Mouse (Mus musculus): Measurements from ENCODE around the gene Olfr1124. TPM values are rescaled to one million over a fixed set of nuclear protein-coding genes. Genes with fewer than 3 reads are reported as not detected.
"Not testable (repeated sequence)": the region's sequence is repeated elsewhere in the genome, so short reads cannot be mapped to it uniquely, and the experiment has no call there.

Olfr1124 gene
- not detected in 2 replicates for polyA plus RNA-seq (2014; fragmentation: Nextera tagmentation; extraction: Ambion mirVana)

DNA sequence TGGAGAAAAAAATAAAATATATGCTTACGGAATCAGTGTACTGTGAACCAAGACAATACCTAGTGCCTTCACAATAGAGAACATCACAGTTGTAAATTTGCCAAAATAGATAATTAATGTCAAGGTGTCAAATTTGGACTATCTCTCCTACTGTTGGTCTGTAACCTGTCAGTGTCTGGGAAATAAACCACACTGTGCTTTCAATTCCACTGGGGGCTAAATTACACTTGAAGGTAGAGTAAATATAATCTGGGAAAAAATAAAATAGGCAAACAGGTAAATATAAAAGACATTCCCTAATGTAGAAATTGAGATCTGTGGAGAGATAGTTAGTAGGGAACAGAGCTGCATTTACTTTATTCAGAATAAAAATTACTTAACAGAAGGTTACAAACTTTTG is at the start of gene Olfr1124:
Olfr1124 (plus strand) TSS at position 301 of the 400 bp plus-strand sequence.
- H3K4me3 ChIP-seq (ENCODE audit: low read depth, low read length) = no peak within 1 kb of the TSS
- ATAC-seq (ENCODE audit: low FRiP score) (no peak), DNase-seq (ENCODE audit: low spot score, missing footprints) (no peak)
- H3K9me3 ChIP-seq (ENCODE audit: control insufficient read depth, low read length) = no peaks in the 10 kb centered on the region
- H3K4me2 ChIP-seq = no peak within 1 kb of the TSS
- H3K36me3 ChIP-seq (ENCODE audit: control insufficient read depth, insufficient read depth, low read length) = no peaks in the 10 kb centered on the region
- no peak within 1 kb of the TSS for H3K27ac ChIP-seq (ENCODE audit: low read depth, low read length)
- no peaks in the 10 kb centered on the region for H3K4me1 ChIP-seq (ENCODE audit: control insufficient read depth, insufficient read depth, low read length)
- H3K27me3 ChIP-seq (ENCODE audit: control insufficient read depth, insufficient read depth, low read length) = no peaks in the 10 kb centered on the region
- H3K9ac ChIP-seq (ENCODE audit: low read length) = no peak within 1 kb of the TSS
- 87% methylated on average over 1 of the region's 1 CpGs for WGBS

GRCm38 (mm10) chr2:87383935-87384334 is 46.1 kb upstream of the Olfr1124 start:
- Histone ChIP-seq H3K36me3 (ENCODE audit: control insufficient read depth, insufficient read depth, low read length) (no peaks in the 10 kb centered on the region), H3K4me3 (ENCODE audit: low read depth, low read length) (no peak overlapping the region), H3K27me3 (ENCODE audit: control insufficient read depth, insufficient read depth, low read length) (no peaks in the 10 kb centered on the region), H3K9ac (ENCODE audit: low read length) (no peak overlapping the region), H3K4me1 (ENCODE audit: control insufficient read depth, insufficient read depth, low read length) (no peaks in the 10 kb centered on the region), H3K9me3 (ENCODE audit: control insufficient read depth, low read length) (no peaks in the 10 kb centered on the region), H3K27ac (ENCODE audit: low read depth, low read length) (no peak overlapping the region), H3K4me2 (no peak overlapping the region)
- DNase-seq (ENCODE audit: low spot score, missing footprints) = no peak
- 83% methylated on average over 2 of the region's 2 CpGs for WGBS
- no peak for ATAC-seq (ENCODE audit: low FRiP score)

DNA sequence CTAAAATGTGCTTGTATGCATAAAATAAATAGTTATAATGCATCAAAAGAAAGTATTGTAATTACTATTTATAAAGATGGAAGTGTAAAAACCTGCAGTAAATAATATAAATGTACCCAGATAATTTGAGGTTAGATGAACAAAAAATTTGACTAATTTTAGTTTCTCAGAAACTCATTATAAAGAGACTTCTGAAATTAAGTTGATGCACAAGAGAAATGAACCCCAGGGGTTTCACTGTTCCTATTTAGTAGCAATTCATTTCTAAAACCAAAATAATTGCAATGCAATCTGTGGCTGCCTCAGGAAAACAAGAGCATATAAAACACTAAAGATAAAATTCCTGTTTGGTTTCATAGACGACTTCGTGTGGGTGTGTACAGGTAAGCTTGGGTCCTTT is 44.5 kb upstream of the Olfr1124 start, which contains the start of gene Olfr1122:
Olfr1122 (plus strand) TSS at position 301 of the 400 bp plus-strand sequence.
- no peaks in the 10 kb centered on the region for H3K36me3 ChIP-seq (ENCODE audit: control insufficient read depth, insufficient read depth, low read length)
- DNase-seq (ENCODE audit: low spot score, missing footprints) = no peak
- H3K9me3 ChIP-seq (ENCODE audit: control insufficient read depth, low read length) = no peaks in the 10 kb centered on the region
- no peak within 1 kb of the TSS for H3K4me2 ChIP-seq
- no peaks in the 10 kb centered on the region for H3K27me3 ChIP-seq (ENCODE audit: control insufficient read depth, insufficient read depth, low read length)
- no peaks in the 10 kb centered on the region for H3K4me1 ChIP-seq (ENCODE audit: control insufficient read depth, insufficient read depth, low read length)
- no peak within 1 kb of the TSS for H3K9ac ChIP-seq (ENCODE audit: low read length)
- ATAC-seq (ENCODE audit: low FRiP score) = no peak
- WGBS = 86% methylated on average over 2 of the region's 2 CpGs
- H3K4me3 ChIP-seq (ENCODE audit: low read depth, low read length) = no peak within 1 kb of the TSS
- H3K27ac ChIP-seq (ENCODE audit: low read depth, low read length) = no peak within 1 kb of the TSS

DNA sequence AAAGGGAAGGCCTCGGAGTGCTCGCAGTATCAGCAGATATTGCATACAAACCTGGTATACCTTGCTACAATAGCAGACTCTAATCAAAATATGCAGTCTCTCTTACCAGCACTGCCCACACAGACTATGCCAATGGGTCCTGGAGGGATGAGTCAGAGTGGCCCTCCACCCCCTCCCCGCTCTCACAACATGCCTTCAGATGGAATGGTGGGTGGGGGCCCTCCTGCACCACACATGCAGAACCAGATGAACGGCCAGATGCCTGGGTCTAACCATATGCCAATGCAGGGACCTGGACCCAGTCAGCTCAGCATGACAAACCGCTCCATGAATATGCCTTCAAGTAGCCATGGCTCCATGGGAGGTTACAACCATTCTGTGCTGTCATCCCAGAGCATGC is 36.5 kb upstream of the Olfr1124 start:
- H3K9me3 ChIP-seq (ENCODE audit: control insufficient read depth, low read length); H3K9ac ChIP-seq (ENCODE audit: low read length); H3K36me3 ChIP-seq (ENCODE audit: control insufficient read depth, insufficient read depth, low read length); H3K4me2 ChIP-seq; H3K4me3 ChIP-seq (ENCODE audit: low read depth, low read length); H3K27ac ChIP-seq (ENCODE audit: low read depth, low read length); DNase-seq (ENCODE audit: low spot score, missing footprints); H3K27me3 ChIP-seq (ENCODE audit: control insufficient read depth, insufficient read depth, low read length); H3K4me1 ChIP-seq (ENCODE audit: control insufficient read depth, insufficient read depth, low read length): not testable (repeated sequence)
- peak; percentile 61 for ATAC-seq (ENCODE audit: low FRiP score)
- WGBS = 87% methylated on average over 5 of the region's 5 CpGs

DNA sequence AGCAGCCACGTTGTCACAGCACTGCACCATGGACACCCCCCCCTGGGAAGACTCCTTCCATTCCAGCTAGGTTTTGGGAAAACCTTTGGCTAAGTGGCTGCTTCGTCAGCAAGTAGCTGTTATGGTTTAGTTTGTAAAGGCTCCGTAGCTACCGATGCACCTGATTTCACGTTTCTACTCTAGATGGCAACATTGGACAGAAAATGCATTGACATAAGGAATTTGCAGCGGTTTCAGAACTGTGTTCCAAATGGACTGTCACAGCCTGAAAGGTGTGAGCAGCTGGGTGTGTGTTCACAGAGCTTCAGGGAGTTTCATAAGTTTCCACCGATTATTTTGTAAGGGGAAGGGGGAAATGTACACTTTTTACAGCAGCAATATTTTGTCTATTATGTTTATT is 35.4 kb upstream of the Olfr1124 start:
- H3K4me3 ChIP-seq (ENCODE audit: low read depth, low read length); DNase-seq (ENCODE audit: low spot score, missing footprints); H3K9me3 ChIP-seq (ENCODE audit: control insufficient read depth, low read length); H3K9ac ChIP-seq (ENCODE audit: low read length); H3K4me1 ChIP-seq (ENCODE audit: control insufficient read depth, insufficient read depth, low read length); H3K27me3 ChIP-seq (ENCODE audit: control insufficient read depth, insufficient read depth, low read length); H3K4me2 ChIP-seq; H3K27ac ChIP-seq (ENCODE audit: low read depth, low read length); H3K36me3 ChIP-seq (ENCODE audit: control insufficient read depth, insufficient read depth, low read length); ATAC-seq (ENCODE audit: low FRiP score): not testable (repeated sequence)
- WGBS = 85% methylated on average over 7 of the region's 7 CpGs

- Histone ChIP-seq H3K36me3 (ENCODE audit: control insufficient read depth, insufficient read depth, low read length) (no peaks in the 10 kb centered on the region), H3K4me1 (ENCODE audit: control insufficient read depth, insufficient read depth, low read length) (no peaks in the 10 kb centered on the region), H3K9me3 (ENCODE audit: control insufficient read depth, low read length) (no peaks in the 10 kb centered on the region), H3K9ac (ENCODE audit: low read length) (no peak within 1 kb of the TSS), H3K27ac (ENCODE audit: low read depth, low read length) (no peak within 1 kb of the TSS), H3K4me3 (ENCODE audit: low read depth, low read length) (no peak within 1 kb of the TSS), H3K27me3 (ENCODE audit: control insufficient read depth, insufficient read depth, low read length) (no peaks in the 10 kb centered on the region), H3K4me2 (no peak within 1 kb of the TSS)
- no peak for ATAC-seq (ENCODE audit: low FRiP score)
- WGBS = 79% methylated on average over 1 of the region's 1 CpGs
- DNase-seq (ENCODE audit: low spot score, missing footprints) = no peak
Observed at GRCm38 (mm10) chr2:87416335-87416734, 13.7 kb upstream of the Olfr1124 start, which contains the start of gene Olfr1123. Gene Olfr1123, plus strand, starts transcription at chr2:87416635.

GRCm38 (mm10) chr2:87437731-87438130 is 7.7 kb downstream of the Olfr1124 start:
- no peak for DNase-seq (ENCODE audit: low spot score, missing footprints)
- ATAC-seq (ENCODE audit: low FRiP score) = no peak
- Histone ChIP-seq H3K4me2 (no peak overlapping the region), H3K36me3 (ENCODE audit: control insufficient read depth, insufficient read depth, low read length) (no peaks in the 10 kb centered on the region), H3K27me3 (ENCODE audit: control insufficient read depth, insufficient read depth, low read length) (no peaks in the 10 kb centered on the region), H3K4me1 (ENCODE audit: control insufficient read depth, insufficient read depth, low read length) (no peaks in the 10 kb centered on the region), H3K9ac (ENCODE audit: low read length) (no peak overlapping the region), H3K4me3 (ENCODE audit: low read depth, low read length) (no peak overlapping the region), H3K9me3 (ENCODE audit: control insufficient read depth, low read length) (no peaks in the 10 kb centered on the region), H3K27ac (ENCODE audit: low read depth, low read length) (no peak overlapping the region)
- WGBS = 91% methylated on average over 16 of the region's 16 CpGs

GRCm38 (mm10) chr2:87453662-87454061 is 23.6 kb downstream of the Olfr1124 start, which contains the start of gene Olfr1126:
Gene Olfr1126, plus strand, starts transcription at chr2:87453962.
- H3K4me1 ChIP-seq (ENCODE audit: control insufficient read depth, insufficient read depth, low read length) = no peaks in the 10 kb centered on the region
- no peak within 1 kb of the TSS for H3K4me2 ChIP-seq
- no peak within 1 kb of the TSS for H3K4me3 ChIP-seq (ENCODE audit: low read depth, low read length)
- no peaks in the 10 kb centered on the region for H3K36me3 ChIP-seq (ENCODE audit: control insufficient read depth, insufficient read depth, low read length)
- H3K9ac ChIP-seq (ENCODE audit: low read length) = no peak within 1 kb of the TSS
- ATAC-seq (ENCODE audit: low FRiP score) = no peak
- no peak within 1 kb of the TSS for H3K27ac ChIP-seq (ENCODE audit: low read depth, low read length)
- no peaks in the 10 kb centered on the region for H3K9me3 ChIP-seq (ENCODE audit: control insufficient read depth, low read length)
- no peak for DNase-seq (ENCODE audit: low spot score, missing footprints)
- no peaks in the 10 kb centered on the region for H3K27me3 ChIP-seq (ENCODE audit: control insufficient read depth, insufficient read depth, low read length)

GRCm38 (mm10) chr2:87461769-87462168 is 31.7 kb downstream of the Olfr1124 start:
- Histone ChIP-seq H3K36me3 (ENCODE audit: control insufficient read depth, insufficient read depth, low read length) (no peaks in the 10 kb centered on the region), H3K9ac (ENCODE audit: low read length) (no peak overlapping the region), H3K27ac (ENCODE audit: low read depth, low read length) (no peak overlapping the region), H3K4me1 (ENCODE audit: control insufficient read depth, insufficient read depth, low read length) (no peaks in the 10 kb centered on the region), H3K9me3 (ENCODE audit: control insufficient read depth, low read length) (no peaks in the 10 kb centered on the region), H3K27me3 (ENCODE audit: control insufficient read depth, insufficient read depth, low read length) (no peaks in the 10 kb centered on the region), H3K4me3 (ENCODE audit: low read depth, low read length) (no peak overlapping the region), H3K4me2 (no peak overlapping the region)
- no peak for ATAC-seq (ENCODE audit: low FRiP score)
- DNase-seq (ENCODE audit: low spot score, missing footprints) = no peak
- WGBS = 91% methylated on average over 4 of the region's 4 CpGs

DNA sequence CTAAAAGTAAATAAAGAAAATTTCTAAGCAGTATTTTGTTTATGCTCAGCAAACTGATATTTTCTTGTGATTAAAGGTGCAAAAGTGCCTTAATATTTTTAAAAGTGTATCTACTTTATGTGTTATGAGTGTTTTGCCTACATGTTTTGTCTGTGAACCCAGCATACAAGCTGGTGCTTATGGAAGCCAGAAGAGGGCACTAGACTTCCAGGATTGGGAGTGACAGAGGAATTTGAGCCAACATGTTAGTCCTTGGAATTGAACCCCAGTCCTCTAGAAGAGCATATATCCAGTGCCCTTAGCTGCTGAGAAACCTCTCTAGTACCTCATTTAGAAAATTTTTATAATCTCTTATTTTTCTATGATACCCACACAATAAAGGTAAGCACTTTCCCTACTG is 50.1 kb downstream of the Olfr1124 start:
- H3K9ac ChIP-seq (ENCODE audit: low read length) = no peak overlapping the region
- no peak overlapping the region for H3K27ac ChIP-seq (ENCODE audit: low read depth, low read length)
- H3K4me2 ChIP-seq = no peak overlapping the region
- no peaks in the 10 kb centered on the region for H3K27me3 ChIP-seq (ENCODE audit: control insufficient read depth, insufficient read depth, low read length)
- no peak overlapping the region for H3K4me3 ChIP-seq (ENCODE audit: low read depth, low read length)
- ATAC-seq (ENCODE audit: low FRiP score) (no peak), DNase-seq (ENCODE audit: low spot score, missing footprints) (no peak)
- no peaks in the 10 kb centered on the region for H3K36me3 ChIP-seq (ENCODE audit: control insufficient read depth, insufficient read depth, low read length)
- H3K9me3 ChIP-seq (ENCODE audit: control insufficient read depth, low read length) = no peaks in the 10 kb centered on the region
- no peaks in the 10 kb centered on the region for H3K4me1 ChIP-seq (ENCODE audit: control insufficient read depth, insufficient read depth, low read length)
